Mouse (Mus musculus): ENCODE results near the gene Mt4. TPM values are rescaled to one million over a fixed set of nuclear protein-coding genes. Genes with fewer than 3 reads are reported as not detected.

The Mt4 gene
- polyA plus RNA-seq, 1 experiment from 2014 or later, result not detected

Other genes with a start within 250 kb of the Mt4 start
- gene Amfr, start 124.4 kb upstream of the Mt4 start, polyA plus RNA-seq (2014; fragmentation: Nextera tagmentation; extraction: Ambion mirVana), result 55.8 and 60.2 TPM in 2 replicates
- 165 and 171 TPM in 2 replicates for gene Nudt21, start 100.2 kb upstream of the Mt4 start, polyA plus RNA-seq (2014; fragmentation: Nextera tagmentation; extraction: Ambion mirVana)
- 9.8 and 13.4 TPM in 2 replicates for gene Ogfod1, start 100.0 kb upstream of the Mt4 start, polyA plus RNA-seq (2014; fragmentation: Nextera tagmentation; extraction: Ambion mirVana)
- gene Bbs2, start 38.3 kb upstream of the Mt4 start, polyA plus RNA-seq (2014; fragmentation: Nextera tagmentation; extraction: Ambion mirVana), result 18.7 and 22.8 TPM in 2 replicates
- gene Mt3, start 15.4 kb downstream of the Mt4 start, polyA plus RNA-seq (2014; fragmentation: Nextera tagmentation; extraction: Ambion mirVana), result 237 and 306 TPM in 2 replicates
- 29.4 and 47.5 TPM in 2 replicates for gene Mt2, start 35.5 kb downstream of the Mt4 start, polyA plus RNA-seq (2014; fragmentation: Nextera tagmentation; extraction: Ambion mirVana)
- 77.2 and 110 TPM in 2 replicates for gene Mt1, start 41.9 kb downstream of the Mt4 start, polyA plus RNA-seq (2014; fragmentation: Nextera tagmentation; extraction: Ambion mirVana)
- 65.2 and 72.6 TPM in 2 replicates for gene Nup93, start 77.4 kb downstream of the Mt4 start, polyA plus RNA-seq (2014; fragmentation: Nextera tagmentation; extraction: Ambion mirVana)
- gene Slc12a3, start 192.0 kb downstream of the Mt4 start, polyA plus RNA-seq (2014; fragmentation: Nextera tagmentation; extraction: Ambion mirVana), result not detected in 2 replicates
- gene Herpud1, start 249.2 kb downstream of the Mt4 start, polyA plus RNA-seq (2014; fragmentation: Nextera tagmentation; extraction: Ambion mirVana), result 62.6 and 72.3 TPM in 2 replicates

Data from forebrain, embryonic 14.5 days (tissue).